Mouse (Mus musculus) heart, embryonic 13.5 days (tissue): ENCODE measurements around the gene Tmem181a. TPM values are rescaled to one million over a fixed set of nuclear protein-coding genes. Genes with fewer than 3 reads are reported as not detected.
"Not testable (repeated sequence)": the region's sequence is repeated elsewhere in the genome, so short reads cannot be mapped to it uniquely, and the experiment has no call there.

Experiments used
- ATAC-seq: fragments of 200-750 bp; cut with Nextera tagmentation; 2 replicates; pipeline ENCODE4 v1.8.0; 2017; ENCODE audit warnings: moderate TSS enrichment; ENCODE audit not compliant: insufficient number of reproducible peaks, low FRiP score, low TSS enrichment; ENCODE audit errors: extremely low read depth
- H3K27ac ChIP-seq: fragments of 300-500 bp; sonication (generic); replicated peaks from 2 replicates; pipeline ENCODE4 v1.5.1; 2015; ENCODE audit warnings: moderate library complexity, mild to moderate bottlenecking, inconsistent platforms
- H3K27me3 ChIP-seq: fragments of 300-500 bp; sonication (generic); replicated peaks from 2 replicates; pipeline ENCODE4 v1.6.1; 2015; ENCODE audit warnings: mild to moderate bottlenecking, inconsistent platforms
- H3K36me3 ChIP-seq: fragments of 300-500 bp; sonication (generic); 2 replicates; pipeline ENCODE4 v1.6.1; 2015; ENCODE audit warnings: mild to moderate bottlenecking, inconsistent platforms
- H3K4me1 ChIP-seq: fragments of 300-500 bp; sonication (generic); 2 replicates; pipeline ENCODE4 v1.6.1; 2015; ENCODE audit warnings: inconsistent platforms
- H3K4me2 ChIP-seq: fragments of 300-500 bp; sonication (generic); 2 replicates; pipeline ENCODE4 v1.6.1; 2015; ENCODE audit warnings: inconsistent platforms, mild to moderate bottlenecking, moderate library complexity
- H3K4me3 ChIP-seq: fragments of 300-500 bp; sonication (generic); 2 replicates; pipeline ENCODE4 v1.5.1; 2015; ENCODE audit warnings: moderate library complexity, mild to moderate bottlenecking, inconsistent platforms
- H3K9ac ChIP-seq: fragments of 300-500 bp; sonication (generic); 2 replicates; pipeline ENCODE4 v1.6.1; 2015; ENCODE audit warnings: inconsistent platforms, mild to moderate bottlenecking, moderate library complexity
- H3K9me3 ChIP-seq: fragments of 300-500 bp; sonication (generic); 2 replicates; pipeline ENCODE4 v1.6.1; 2016; ENCODE audit warnings: inconsistent platforms
- WGBS: fragments of 180-500 bp; shearing (Covaris S2); methylation state at CpG from one replicate; pipeline ENCODE4 v1.1.7; 2015; ENCODE audit warnings: mixed read lengths; 5-methylcytosine and 5-hydroxymethylcytosine counted together
- polyA plus RNA-seq: library from polyadenylated mRNA; unstranded; fragments of >200 nt; fragmentation: Nextera tagmentation; extraction: Ambion mirVana; gene quantifications from 2 replicates; pipeline ENCODE4 v1.2.1, GENCODE M21; 2015

The Tmem181a gene
- 15.4 and 16.3 TPM in 2 replicates for polyA plus RNA-seq

- H3K36me3 ChIP-seq, H3K9me3 ChIP-seq, H3K9ac ChIP-seq, H3K4me1 ChIP-seq, H3K27me3 ChIP-seq, H3K27ac ChIP-seq, ATAC-seq: not testable (repeated sequence)
- Histone ChIP-seq H3K4me3 (peak within 1 kb of the TSS; percentile 27), H3K4me2 (peak within 1 kb of the TSS; percentile 54)
- 0% methylated on average over 4 of the region's 51 CpGs for WGBS
These were observed at the start of gene Tmem181a for GRCm38 (mm10) chr17:6256400-6257069. TSS of gene Tmem181a (plus strand) at chr17:6256860.

DNA sequence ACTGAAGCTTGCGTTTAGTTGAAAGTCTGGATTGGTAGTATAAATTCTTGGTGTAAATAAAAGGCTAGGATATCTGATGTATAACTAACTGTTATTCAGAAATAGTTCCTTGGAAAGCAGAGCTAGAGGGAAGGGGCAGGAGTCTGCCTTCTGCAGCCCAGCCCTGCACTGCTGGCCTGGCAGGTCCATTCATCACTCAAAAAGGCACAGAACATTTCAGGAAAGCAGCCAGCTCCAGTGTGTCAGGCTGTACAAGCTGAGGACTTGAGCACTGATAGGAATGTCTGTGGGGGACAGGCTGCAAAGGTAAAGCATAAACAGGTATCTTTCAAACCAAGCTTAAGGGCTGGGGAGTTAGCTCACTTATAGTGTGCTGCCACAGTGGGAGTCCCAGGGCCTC is 44.9 kb upstream of the Tmem181a start:
- H3K27me3 ChIP-seq: no peaks in the 10 kb centered on the region
- no peaks in the 10 kb centered on the region for H3K9me3 ChIP-seq
- peak overlapping the region; percentile 13 for H3K27ac ChIP-seq
- peaks cover 36% of the 10 kb centered on the region for H3K4me1 ChIP-seq
- 47% methylated on average over 1 of the region's 1 CpGs for WGBS
- no peak for ATAC-seq
- peaks cover 65% of the 10 kb centered on the region for H3K36me3 ChIP-seq
- no peak overlapping the region for H3K9ac ChIP-seq
- no peak overlapping the region for H3K4me3 ChIP-seq
- no peak overlapping the region for H3K4me2 ChIP-seq

DNA sequence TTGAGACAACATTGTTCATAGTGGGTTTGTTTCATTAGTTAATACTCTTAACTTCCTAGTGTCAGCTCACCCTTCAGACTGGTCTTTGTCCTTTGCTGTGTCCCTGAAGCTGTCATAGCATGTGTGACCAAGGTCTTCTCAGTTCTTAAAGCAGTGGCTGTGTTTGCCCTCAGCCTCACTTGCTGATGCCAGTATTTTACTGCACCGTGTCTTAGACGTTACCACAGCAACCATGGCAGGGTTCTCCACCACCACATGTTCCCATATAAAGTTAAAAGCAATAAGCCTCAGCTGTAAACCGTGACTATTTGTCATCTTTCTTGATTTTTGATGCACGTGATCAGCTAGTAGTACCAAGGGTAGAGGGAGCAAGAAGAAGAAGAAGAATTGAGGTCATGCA is 41.0 kb upstream of the Tmem181a start:
- Histone ChIP-seq H3K9me3 (no peaks in the 10 kb centered on the region), H3K27ac (peak overlapping the region; percentile 86), H3K4me3 (no peak overlapping the region), H3K4me1 (peaks cover 36% of the 10 kb centered on the region), H3K36me3 (peaks cover 49% of the 10 kb centered on the region), H3K9ac (no peak overlapping the region), H3K27me3 (no peaks in the 10 kb centered on the region), H3K4me2 (no peak overlapping the region)
- WGBS: 84% methylated on average over 4 of the region's 4 CpGs
- ATAC-seq: no peak

GRCm38 (mm10) chr17:6216514-6216913 is 40.1 kb upstream of the Tmem181a start:
- Histone ChIP-seq H3K27ac (peak overlapping the region; percentile 86), H3K4me2 (peak overlapping the region; percentile 9; the same call in 1 of the 2 replicates), H3K27me3 (no peaks in the 10 kb centered on the region), H3K9ac (no peak overlapping the region), H3K4me3 (no peak overlapping the region), H3K9me3 (no peaks in the 10 kb centered on the region), H3K4me1 (peaks cover 27% of the 10 kb centered on the region), H3K36me3 (peaks cover 48% of the 10 kb centered on the region)
- ATAC-seq: peak; percentile 40; the same call in 1 of the 2 replicates
- WGBS: 65% methylated on average over 10 of the region's 10 CpGs

- H3K9me3 ChIP-seq, H3K27ac ChIP-seq, H3K4me2 ChIP-seq, H3K27me3 ChIP-seq, ATAC-seq, H3K4me1 ChIP-seq, H3K9ac ChIP-seq, H3K36me3 ChIP-seq, H3K4me3 ChIP-seq: not testable (repeated sequence)
- WGBS: no CpG with 5 or more reads among the region's 7 CpGs
These were observed 24.0 kb upstream of the Tmem181a start for GRCm38 (mm10) chr17:6232633-6233032.

GRCm38 (mm10) chr17:6251298-6251697 is 5.4 kb upstream of the Tmem181a start:
- not testable (repeated sequence) for H3K4me2 ChIP-seq, H3K9ac ChIP-seq, H3K4me3 ChIP-seq, H3K36me3 ChIP-seq, ATAC-seq, H3K27ac ChIP-seq, H3K27me3 ChIP-seq, H3K4me1 ChIP-seq, H3K9me3 ChIP-seq
- 95% methylated on average over 1 of the region's 1 CpGs for WGBS

- H3K4me3 ChIP-seq: peak overlapping the region; percentile 27
- not testable (repeated sequence) for H3K4me1 ChIP-seq, H3K36me3 ChIP-seq, ATAC-seq, H3K27me3 ChIP-seq, H3K27ac ChIP-seq, H3K9ac ChIP-seq, H3K9me3 ChIP-seq
- WGBS: 0% methylated on average over 20 of the region's 20 CpGs
- H3K4me2 ChIP-seq: peak overlapping the region; percentile 54
These were observed 403 bp downstream of the Tmem181a start for GRCm38 (mm10) chr17:6257070-6257456.

GRCm38 (mm10) chr17:6269876-6270831 is 13.5 kb downstream of the Tmem181a start:
- 1% methylated on average over 58 of the region's 84 CpGs for WGBS
- H3K9ac ChIP-seq: peak overlapping the region; percentile 84
- H3K27ac ChIP-seq: not testable (repeated sequence)

DNA sequence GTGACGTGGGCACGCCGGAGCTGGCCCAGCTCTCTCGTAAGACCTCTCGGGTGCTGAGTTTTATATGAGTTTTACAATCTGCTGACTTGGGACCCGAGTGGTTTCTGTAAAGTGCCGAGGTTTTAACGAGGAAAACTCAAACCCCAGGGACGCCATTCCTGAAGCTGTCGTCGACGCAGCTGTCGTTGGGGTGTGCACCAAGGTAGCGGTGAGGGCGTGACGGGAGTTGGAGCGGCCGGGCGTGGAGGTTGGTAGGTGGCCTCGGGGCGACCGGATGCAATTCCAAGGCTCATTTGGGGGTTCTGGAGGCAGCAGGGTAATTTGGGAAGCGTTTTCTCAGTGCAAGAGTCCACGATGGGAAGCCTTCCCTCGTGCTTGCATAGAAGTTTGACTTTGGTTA is 14.2 kb downstream of the Tmem181a start:
- H3K4me1 ChIP-seq, H3K9me3 ChIP-seq, H3K27me3 ChIP-seq, H3K36me3 ChIP-seq, ATAC-seq, H3K27ac ChIP-seq: not testable (repeated sequence)
- H3K4me3 ChIP-seq: peak overlapping the region; percentile 60
- 0% methylated on average over 25 of the region's 25 CpGs for WGBS
- peak overlapping the region; percentile 84 for H3K9ac ChIP-seq
- peak overlapping the region; percentile 73 for H3K4me2 ChIP-seq

More at GRCm38 (mm10) chr17:6269876-6270831, 13.5 kb downstream of the Tmem181a start:
- H3K36me3 ChIP-seq, H3K9me3 ChIP-seq, H3K27me3 ChIP-seq, H3K4me1 ChIP-seq: not testable (repeated sequence)
- Histone ChIP-seq H3K4me2 (peak overlapping the region; percentile 73), H3K4me3 (peak overlapping the region; percentile 60)
- ATAC-seq: peak; percentile 75

DNA sequence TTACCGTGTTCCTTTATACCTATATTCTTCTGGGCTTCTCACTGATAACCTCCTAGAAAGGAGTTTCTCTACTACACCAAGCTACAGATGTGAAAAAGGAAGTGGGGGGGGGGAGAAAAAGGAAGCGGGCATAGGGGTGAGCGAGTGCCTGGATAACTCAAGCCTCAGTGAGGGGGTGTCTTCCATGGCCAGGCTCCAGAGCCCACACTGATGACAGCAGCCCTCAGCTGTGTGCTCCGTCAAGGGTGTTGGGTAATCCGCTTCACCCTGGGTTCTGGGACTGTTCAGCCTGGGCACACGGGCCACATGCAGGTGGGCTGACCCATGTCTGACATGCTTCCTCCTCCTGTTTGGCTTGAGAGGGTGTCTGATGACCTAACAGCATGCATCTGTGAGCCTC is 15.3 kb downstream of the Tmem181a start:
- not testable (repeated sequence) for H3K4me1 ChIP-seq, H3K36me3 ChIP-seq, H3K4me2 ChIP-seq, H3K27me3 ChIP-seq, H3K27ac ChIP-seq, H3K9ac ChIP-seq, H3K4me3 ChIP-seq, ATAC-seq, H3K9me3 ChIP-seq
- WGBS: 77% methylated on average over 6 of the region's 6 CpGs

DNA sequence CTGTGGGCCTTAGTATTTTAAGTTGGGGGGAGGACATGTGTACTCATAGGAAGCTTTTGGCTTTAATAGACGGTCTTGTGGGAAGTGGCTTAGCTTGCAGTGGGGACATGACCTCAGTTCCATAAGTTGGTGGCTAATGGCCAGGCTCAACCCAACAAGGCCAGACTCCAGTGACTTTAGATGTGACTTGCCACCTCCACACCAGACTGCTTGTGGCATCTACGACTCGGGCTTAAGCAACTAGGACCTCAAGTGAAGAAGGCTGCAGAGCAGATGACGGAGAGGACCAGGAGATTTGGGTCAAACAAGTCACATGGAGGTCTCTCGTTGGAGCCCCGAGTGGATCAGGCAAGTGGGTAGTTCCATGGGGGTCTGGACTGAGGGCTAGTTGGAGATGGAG is 18.0 kb downstream of the Tmem181a start:
- H3K4me2 ChIP-seq, H3K4me1 ChIP-seq, H3K36me3 ChIP-seq, ATAC-seq, H3K27ac ChIP-seq, H3K9me3 ChIP-seq, H3K27me3 ChIP-seq, H3K9ac ChIP-seq, H3K4me3 ChIP-seq: not testable (repeated sequence)
- 84% methylated on average over 6 of the region's 6 CpGs for WGBS
